Mouse (Mus musculus) erythroblast, adult 5-6 weeks (primary cell): Measurements from ENCODE around the gene Inf2. TPM values are rescaled to one million over a fixed set of nuclear protein-coding genes. Genes with fewer than 3 reads are reported as not detected.

Experiments used
- ATAC-seq: replicated peaks from 2 replicates; pipeline ENCODE4 v1.8.0; 2016; ENCODE audit warnings: moderate number of reproducible peaks, mild to moderate bottlenecking, moderate TSS enrichment, inconsistent platforms; ENCODE audit not compliant: poor library complexity, low FRiP score, severe bottlenecking
- total RNA-seq, 2 experiments: library from RNA; stranded (forward) in 1 of 2; stranded (reverse) in 1 of 2; fragments of 150-400 nt in 1 of 2; fragments of 200-764, 138-1000 nt in 1 of 2; gene quantifications; 2 replicates each; pipeline versions ENCODE4 v1.2.3 to v1.2.4; 2015 to 2017; ENCODE audit warnings: low replicate concordance in 2 of 2

Gene Inf2
- total RNA-seq, 2 experiments from 2014 or later = 0.94 to 3.1 TPM

- ATAC-seq = peak; percentile 33
Measured at GRCm38 (mm10) chr12:112644855-112645506, 56.4 kb downstream of the Inf2 start.

- ATAC-seq = no peak
Measured at GRCm38 (mm10) chr12:112646139-112646538, 57.6 kb downstream of the Inf2 start.

- no peak for ATAC-seq
Measured at GRCm38 (mm10) chr12:112648081-112648480, 59.5 kb downstream of the Inf2 start.

- ATAC-seq = no peak
Measured at GRCm38 (mm10) chr12:112651778-112652439, 63.3 kb downstream of the Inf2 start.

GRCm38 (mm10) chr12:112653157-112653824, 64.7 kb downstream of the Inf2 start:
- peak; percentile 86 for ATAC-seq

GRCm38 (mm10) chr12:112654076-112654475, 65.5 kb downstream of the Inf2 start:
- no peak for ATAC-seq

- ATAC-seq = no peak
Measured at GRCm38 (mm10) chr12:112658619-112659018, 70.0 kb downstream of the Inf2 start.

GRCm38 (mm10) chr12:112659109-112659508, 70.5 kb downstream of the Inf2 start:
- no peak for ATAC-seq

GRCm38 (mm10) chr12:112660576-112661326, 72.2 kb downstream of the Inf2 start:
- no peak for ATAC-seq

GRCm38 (mm10) chr12:112661327-112661605, 72.7 kb downstream of the Inf2 start:
- no peak for ATAC-seq

- no peak for ATAC-seq
Measured at GRCm38 (mm10) chr12:112661851-112662250, 73.3 kb downstream of the Inf2 start.

- ATAC-seq = no peak
Measured at GRCm38 (mm10) chr12:112663303-112663702, 74.7 kb downstream of the Inf2 start.

- no peak for ATAC-seq
Measured at GRCm38 (mm10) chr12:112663716-112664115, 75.1 kb downstream of the Inf2 start.

- no peak for ATAC-seq
Measured at GRCm38 (mm10) chr12:112664124-112664523, 75.5 kb downstream of the Inf2 start.

- no peak for ATAC-seq
Measured at GRCm38 (mm10) chr12:112664656-112665055, 76.1 kb downstream of the Inf2 start.

Other genes with a start within 250 kb of the Inf2 start
- gene A530016L24Rik, start 99.3 kb upstream of the Inf2 start, total RNA-seq (2015; ENCODE audit: low replicate concordance) = not detected in 2 replicates
- gene A530016L24Rik, start 99.3 kb upstream of the Inf2 start, total RNA-seq (2017; ENCODE audit: low replicate concordance) = not detected in 2 replicates
- not detected in 2 replicates for gene Tmem179, start 72.0 kb upstream of the Inf2 start, total RNA-seq (2015; ENCODE audit: low replicate concordance)
- gene Tmem179, start 72.0 kb upstream of the Inf2 start, total RNA-seq (2017; ENCODE audit: low replicate concordance) = not detected in 2 replicates
- 20.5 and 32.3 TPM in 2 replicates for gene Adssl1, start 31.3 kb downstream of the Inf2 start, total RNA-seq (2015; ENCODE audit: low replicate concordance)
- gene Adssl1, start 31.3 kb downstream of the Inf2 start, total RNA-seq (2017; ENCODE audit: low replicate concordance) = 23.8 and 24.4 TPM in 2 replicates
- 45.0 and 45.4 TPM in 2 replicates for gene Siva1, start 55.9 kb downstream of the Inf2 start, total RNA-seq (2015; ENCODE audit: low replicate concordance)
- gene Siva1, start 55.9 kb downstream of the Inf2 start, total RNA-seq (2017; ENCODE audit: low replicate concordance) = 65.9 and 114 TPM in 2 replicates
- 20.9 and 30.7 TPM in 2 replicates for gene Akt1, start 86.1 kb downstream of the Inf2 start, total RNA-seq (2015; ENCODE audit: low replicate concordance)
- gene Akt1, start 86.1 kb downstream of the Inf2 start, total RNA-seq (2017; ENCODE audit: low replicate concordance) = 25.1 and 26.3 TPM in 2 replicates
- 2.3 TPM in 1 of 2 replicates, not detected in the other for gene Zbtb42, start 90.0 kb downstream of the Inf2 start, total RNA-seq (2015; ENCODE audit: low replicate concordance)
- gene Zbtb42, start 90.0 kb downstream of the Inf2 start, total RNA-seq (2017; ENCODE audit: low replicate concordance) = 0.42 and 1.2 TPM in 2 replicates
- gene Cep170b, start 131.7 kb downstream of the Inf2 start, total RNA-seq (2015; ENCODE audit: low replicate concordance) = not detected in 2 replicates
- 0.51 TPM in 1 of 2 replicates, not detected in the other for gene Cep170b, start 131.7 kb downstream of the Inf2 start, total RNA-seq (2017; ENCODE audit: low replicate concordance)
- gene Pld4, start 171.9 kb downstream of the Inf2 start, total RNA-seq (2015; ENCODE audit: low replicate concordance) = 31.9 and 42.8 TPM in 2 replicates
- gene Pld4, start 171.9 kb downstream of the Inf2 start, total RNA-seq (2017; ENCODE audit: low replicate concordance) = 14.6 and 26.6 TPM in 2 replicates
- gene Ahnak2, start 213.9 kb downstream of the Inf2 start, total RNA-seq (2015; ENCODE audit: low replicate concordance) = not detected in 2 replicates
- gene Ahnak2, start 213.9 kb downstream of the Inf2 start, total RNA-seq (2017; ENCODE audit: low replicate concordance) = 0.09 TPM in 1 of 2 replicates, not detected in the other
- gene Clba1, start 220.2 kb downstream of the Inf2 start, total RNA-seq (2015; ENCODE audit: low replicate concordance) = not detected in 2 replicates
- gene Clba1, start 220.2 kb downstream of the Inf2 start, total RNA-seq (2017; ENCODE audit: low replicate concordance) = 0.42 TPM in 1 of 2 replicates, not detected in the other
- 28.8 and 35.5 TPM in 2 replicates for gene Cdca4, start 240.6 kb downstream of the Inf2 start, total RNA-seq (2015; ENCODE audit: low replicate concordance)
- 22.1 and 29.7 TPM in 2 replicates for gene Cdca4, start 240.6 kb downstream of the Inf2 start, total RNA-seq (2017; ENCODE audit: low replicate concordance)